Mouse (Mus musculus): ENCODE results near the gene B830017H08Rik. TPM values are rescaled to one million over a fixed set of nuclear protein-coding genes. Genes with fewer than 3 reads are reported as not detected.

Gene B830017H08Rik
- polyA plus RNA-seq, 1 experiment from 2014 or later: 0.36 TPM

DNA sequence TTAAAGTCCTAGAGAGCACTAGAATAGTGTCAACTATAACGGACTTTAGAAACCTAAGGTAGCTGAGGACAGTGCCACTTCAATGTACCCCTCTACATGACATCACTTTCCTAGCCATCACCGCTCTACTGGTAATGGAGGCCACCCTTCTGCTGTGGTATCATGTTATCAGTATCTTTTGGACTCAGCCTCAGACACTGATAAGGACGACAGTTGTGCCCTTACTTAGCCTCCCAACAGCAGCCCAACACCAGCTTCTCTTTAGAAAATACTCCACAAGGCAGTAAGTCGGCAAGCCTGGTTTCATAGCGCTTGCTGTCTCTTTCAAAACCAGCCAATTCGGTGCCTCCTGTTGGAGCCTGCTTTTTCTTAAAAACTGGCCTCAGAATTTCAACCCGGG, 1.6 kb downstream of the B830017H08Rik start:
- no peaks in the 10 kb centered on the region for H3K9me3 ChIP-seq (ENCODE audit: control insufficient read depth, low read length)
- H3K4me1 ChIP-seq (ENCODE audit: control insufficient read depth, insufficient read depth, low read length): 0 out of 2 replicates have a peak, but pooled peaks cover 3% of the 10 kb centered on the region
- peaks cover 54% of the 10 kb centered on the region for H3K27me3 ChIP-seq (ENCODE audit: control insufficient read depth, insufficient read depth, low read length)
- peak overlapping the region; percentile 95 for H3K4me2 ChIP-seq (ENCODE audit: low read depth)
- DNase-seq (ENCODE audit: low spot score): no peak
- no peaks in the 10 kb centered on the region for H3K36me3 ChIP-seq (ENCODE audit: control insufficient read depth, insufficient read depth, low read length)
- H3K27ac ChIP-seq (ENCODE audit: low read depth, low read length): no peak overlapping the region
- H3K9ac ChIP-seq (ENCODE audit: low read length): no peak overlapping the region
- 56% methylated on average over 7 of the region's 7 CpGs for WGBS
- ATAC-seq (ENCODE audit: insufficient read depth, low FRiP score, low TSS enrichment): no peak
- peak overlapping the region; percentile 59; the same call in 1 of the 2 replicates for H3K4me3 ChIP-seq (ENCODE audit: low read depth, low read length)

GRCm38 (mm10) chr16:17835481-17835880, 2.6 kb downstream of the B830017H08Rik start:
- peaks cover 54% of the 10 kb centered on the region for H3K27me3 ChIP-seq (ENCODE audit: control insufficient read depth, insufficient read depth, low read length)
- no peak overlapping the region for H3K9ac ChIP-seq (ENCODE audit: low read length)
- H3K27ac ChIP-seq (ENCODE audit: low read depth, low read length): no peak overlapping the region
- no peak overlapping the region for H3K4me2 ChIP-seq (ENCODE audit: low read depth)
- H3K36me3 ChIP-seq (ENCODE audit: control insufficient read depth, insufficient read depth, low read length): peaks cover 2% of the 10 kb centered on the region; the same call in 1 of the 2 replicates
- ATAC-seq (ENCODE audit: insufficient read depth, low FRiP score, low TSS enrichment): no peak
- no peaks in the 10 kb centered on the region for H3K9me3 ChIP-seq (ENCODE audit: control insufficient read depth, low read length)
- WGBS: 54% methylated on average over 13 of the region's 13 CpGs
- no peak for DNase-seq (ENCODE audit: low spot score)
- no peak overlapping the region for H3K4me3 ChIP-seq (ENCODE audit: low read depth, low read length)
- 0 out of 2 replicates have a peak, but pooled peaks cover 3% of the 10 kb centered on the region for H3K4me1 ChIP-seq (ENCODE audit: control insufficient read depth, insufficient read depth, low read length)

DNA sequence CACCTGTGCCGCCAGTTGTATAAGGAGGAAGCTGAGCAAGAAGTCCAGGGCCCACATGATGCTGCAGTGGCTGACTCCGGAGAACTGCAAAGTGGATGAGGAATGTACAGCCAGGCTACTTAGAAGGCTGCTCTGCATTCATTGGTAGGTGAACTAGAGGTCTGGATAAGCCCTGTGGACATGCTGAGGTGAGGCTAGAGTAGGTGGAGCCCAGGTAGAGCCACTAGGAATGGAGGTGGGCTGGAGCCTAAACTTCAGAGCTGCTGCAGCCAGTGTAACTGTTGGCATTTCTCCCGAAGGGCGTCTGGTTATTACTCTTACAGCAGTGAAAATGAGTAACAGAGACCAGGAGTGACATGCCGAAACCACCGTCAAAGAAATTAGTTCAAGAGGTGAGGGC, 5.1 kb downstream of the B830017H08Rik start, which contains the start of gene Car15:
Gene Car15, minus strand, starts transcription at position 314 of the 400 bp plus-strand sequence.
- Histone ChIP-seq H3K27me3 (ENCODE audit: control insufficient read depth, insufficient read depth, low read length) (peaks cover 35% of the 10 kb centered on the region), H3K4me1 (ENCODE audit: control insufficient read depth, insufficient read depth, low read length) (no peaks in the 10 kb centered on the region), H3K4me2 (ENCODE audit: low read depth) (no peak within 1 kb of the TSS), H3K9ac (ENCODE audit: low read length) (no peak within 1 kb of the TSS), H3K9me3 (ENCODE audit: control insufficient read depth, low read length) (no peaks in the 10 kb centered on the region), H3K36me3 (ENCODE audit: control insufficient read depth, insufficient read depth, low read length) (peaks cover 17% of the 10 kb centered on the region), H3K27ac (ENCODE audit: low read depth, low read length) (no peak within 1 kb of the TSS), H3K4me3 (ENCODE audit: low read depth, low read length) (no peak within 1 kb of the TSS)
- DNase-seq (ENCODE audit: low spot score) (no peak), ATAC-seq (ENCODE audit: insufficient read depth, low FRiP score, low TSS enrichment) (no peak)
- 89% methylated on average over 6 of the region's 6 CpGs for whole genome bisulfite sequencing

DNA sequence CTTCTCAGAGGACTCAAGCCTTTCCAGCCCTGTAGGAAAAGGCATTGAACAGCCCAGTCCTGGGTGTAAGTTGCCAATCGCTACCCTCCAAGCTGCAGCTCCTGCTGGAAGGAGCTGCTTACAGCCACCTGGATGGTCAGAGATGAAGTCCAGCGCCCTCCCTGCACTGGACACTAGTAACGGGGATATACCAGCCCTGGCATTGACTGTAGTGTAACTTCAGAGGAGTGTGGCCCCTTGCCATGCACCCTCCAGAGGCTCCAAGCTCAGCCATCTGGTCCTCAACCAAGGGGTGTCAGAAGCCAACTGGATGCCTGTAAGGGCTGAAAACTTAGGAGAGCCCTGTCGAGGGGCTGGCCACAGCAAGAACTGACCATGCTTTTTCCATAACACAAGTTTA, 7.1 kb downstream of the B830017H08Rik start:
- no peak overlapping the region for H3K4me3 ChIP-seq (ENCODE audit: low read depth, low read length)
- H3K27ac ChIP-seq (ENCODE audit: low read depth, low read length): no peak overlapping the region
- H3K4me1 ChIP-seq (ENCODE audit: control insufficient read depth, insufficient read depth, low read length): no peaks in the 10 kb centered on the region
- no peak overlapping the region for H3K4me2 ChIP-seq (ENCODE audit: low read depth)
- H3K9ac ChIP-seq (ENCODE audit: low read length): no peak overlapping the region
- DNase-seq (ENCODE audit: low spot score): no peak
- H3K36me3 ChIP-seq (ENCODE audit: control insufficient read depth, insufficient read depth, low read length): peaks cover 25% of the 10 kb centered on the region
- H3K9me3 ChIP-seq (ENCODE audit: control insufficient read depth, low read length): no peaks in the 10 kb centered on the region
- no peak for ATAC-seq (ENCODE audit: insufficient read depth, low FRiP score, low TSS enrichment)
- 82% methylated on average over 4 of the region's 4 CpGs for WGBS
- peaks cover 15% of the 10 kb centered on the region for H3K27me3 ChIP-seq (ENCODE audit: control insufficient read depth, insufficient read depth, low read length)

- WGBS: 93% methylated on average over 7 of the region's 7 CpGs
- no peak overlapping the region for H3K4me2 ChIP-seq (ENCODE audit: low read depth)
- H3K27ac ChIP-seq (ENCODE audit: low read depth, low read length): no peak overlapping the region
- peaks cover 29% of the 10 kb centered on the region for H3K36me3 ChIP-seq (ENCODE audit: control insufficient read depth, insufficient read depth, low read length)
- H3K27me3 ChIP-seq (ENCODE audit: control insufficient read depth, insufficient read depth, low read length): no peaks in the 10 kb centered on the region
- ATAC-seq (ENCODE audit: insufficient read depth, low FRiP score, low TSS enrichment): no peak
- H3K9ac ChIP-seq (ENCODE audit: low read length): no peak overlapping the region
- no peak for DNase-seq (ENCODE audit: low spot score)
- no peaks in the 10 kb centered on the region for H3K4me1 ChIP-seq (ENCODE audit: control insufficient read depth, insufficient read depth, low read length)
- no peak overlapping the region for H3K4me3 ChIP-seq (ENCODE audit: low read depth, low read length)
- no peaks in the 10 kb centered on the region for H3K9me3 ChIP-seq (ENCODE audit: control insufficient read depth, low read length)
These were observed 9.5 kb downstream of the B830017H08Rik start for GRCm38 (mm10) chr16:17842437-17842836.

- Histone ChIP-seq H3K27me3 (ENCODE audit: control insufficient read depth, insufficient read depth, low read length) (no peaks in the 10 kb centered on the region), H3K4me2 (ENCODE audit: low read depth) (no peak overlapping the region), H3K4me1 (ENCODE audit: control insufficient read depth, insufficient read depth, low read length) (no peaks in the 10 kb centered on the region), H3K36me3 (ENCODE audit: control insufficient read depth, insufficient read depth, low read length) (peaks cover 29% of the 10 kb centered on the region), H3K9ac (ENCODE audit: low read length) (no peak overlapping the region), H3K27ac (ENCODE audit: low read depth, low read length) (no peak overlapping the region), H3K4me3 (ENCODE audit: low read depth, low read length) (no peak overlapping the region), H3K9me3 (ENCODE audit: control insufficient read depth, low read length) (no peaks in the 10 kb centered on the region)
- 93% methylated on average over 10 of the region's 10 CpGs for WGBS
- ATAC-seq (ENCODE audit: insufficient read depth, low FRiP score, low TSS enrichment) (no peak), DNase-seq (ENCODE audit: low spot score) (no peak)
These were observed 10.9 kb downstream of the B830017H08Rik start for GRCm38 (mm10) chr16:17843701-17844365.

- peaks cover 13% of the 10 kb centered on the region for H3K36me3 ChIP-seq (ENCODE audit: control insufficient read depth, insufficient read depth, low read length)
- no peak for DNase-seq (ENCODE audit: low spot score)
- whole genome bisulfite sequencing: 93% methylated on average over 6 of the region's 6 CpGs
- no peaks in the 10 kb centered on the region for H3K9me3 ChIP-seq (ENCODE audit: control insufficient read depth, low read length)
- H3K9ac ChIP-seq (ENCODE audit: low read length): no peak overlapping the region
- H3K4me3 ChIP-seq (ENCODE audit: low read depth, low read length): no peak overlapping the region
- H3K4me2 ChIP-seq (ENCODE audit: low read depth): no peak overlapping the region
- no peak overlapping the region for H3K27ac ChIP-seq (ENCODE audit: low read depth, low read length)
- no peak for ATAC-seq (ENCODE audit: insufficient read depth, low FRiP score, low TSS enrichment)
- H3K4me1 ChIP-seq (ENCODE audit: control insufficient read depth, insufficient read depth, low read length): no peaks in the 10 kb centered on the region
- H3K27me3 ChIP-seq (ENCODE audit: control insufficient read depth, insufficient read depth, low read length): no peaks in the 10 kb centered on the region
These were observed 15.5 kb downstream of the B830017H08Rik start for GRCm38 (mm10) chr16:17848431-17848830.

DNA sequence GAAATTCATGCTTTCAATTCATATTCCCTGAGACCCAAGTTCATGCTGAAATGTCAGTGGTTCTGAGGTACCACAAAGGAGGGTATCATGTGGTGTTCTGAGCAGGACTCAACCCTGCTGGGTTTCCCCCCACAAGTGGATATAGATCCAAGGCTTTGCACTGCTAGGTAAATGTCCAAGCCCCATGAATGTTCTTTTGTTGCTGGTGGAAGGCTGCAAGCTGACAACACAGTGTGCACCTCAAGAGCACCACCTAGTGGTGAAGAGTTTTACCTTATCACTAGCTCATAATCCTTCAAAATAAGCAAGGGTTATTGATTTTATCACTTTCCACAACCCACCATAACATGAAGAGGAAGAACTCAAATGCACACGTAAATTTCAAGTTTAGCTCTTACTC, 16.0 kb downstream of the B830017H08Rik start:
- ATAC-seq (ENCODE audit: insufficient read depth, low FRiP score, low TSS enrichment): no peak
- H3K36me3 ChIP-seq (ENCODE audit: control insufficient read depth, insufficient read depth, low read length): peaks cover 10% of the 10 kb centered on the region
- 30% methylated on average over 1 of the region's 1 CpGs for WGBS

GRCm38 (mm10) chr16:17849486-17849885, 16.6 kb downstream of the B830017H08Rik start:
- no peaks in the 10 kb centered on the region for H3K27me3 ChIP-seq (ENCODE audit: control insufficient read depth, insufficient read depth, low read length)
- WGBS: 90% methylated on average over 6 of the region's 6 CpGs
- no peaks in the 10 kb centered on the region for H3K9me3 ChIP-seq (ENCODE audit: control insufficient read depth, low read length)
- no peak overlapping the region for H3K4me3 ChIP-seq (ENCODE audit: low read depth, low read length)
- H3K4me1 ChIP-seq (ENCODE audit: control insufficient read depth, insufficient read depth, low read length): no peaks in the 10 kb centered on the region
- no peak overlapping the region for H3K9ac ChIP-seq (ENCODE audit: low read length)
- ATAC-seq (ENCODE audit: insufficient read depth, low FRiP score, low TSS enrichment) (no peak), DNase-seq (ENCODE audit: low spot score) (no peak)
- no peak overlapping the region for H3K4me2 ChIP-seq (ENCODE audit: low read depth)
- H3K27ac ChIP-seq (ENCODE audit: low read depth, low read length): no peak overlapping the region
- peaks cover 11% of the 10 kb centered on the region for H3K36me3 ChIP-seq (ENCODE audit: control insufficient read depth, insufficient read depth, low read length)

More for the DNA sequence above, 16.0 kb downstream of the B830017H08Rik start:
- no peak overlapping the region for H3K9ac ChIP-seq (ENCODE audit: low read length)
- no peaks in the 10 kb centered on the region for H3K9me3 ChIP-seq (ENCODE audit: control insufficient read depth, low read length)
- H3K27ac ChIP-seq (ENCODE audit: low read depth, low read length): no peak overlapping the region
- no peak overlapping the region for H3K4me2 ChIP-seq (ENCODE audit: low read depth)
- H3K4me3 ChIP-seq (ENCODE audit: low read depth, low read length): no peak overlapping the region
- DNase-seq (ENCODE audit: low spot score): peak; percentile 42
- H3K4me1 ChIP-seq (ENCODE audit: control insufficient read depth, insufficient read depth, low read length): no peaks in the 10 kb centered on the region
- no peaks in the 10 kb centered on the region for H3K27me3 ChIP-seq (ENCODE audit: control insufficient read depth, insufficient read depth, low read length)

All from neural tube, embryonic 11.5 days (tissue).